Mouse (Mus musculus): Measurements from ENCODE around the gene Kcnk12. TPM values are rescaled to one million over a fixed set of nuclear protein-coding genes. Genes with fewer than 3 reads are reported as not detected.

Kcnk12 gene
- total and polyA plus RNA-seq, 3 experiments = not detected

GRCm38 (mm10) chr17:87780164-87780563, 17.6 kb downstream of the Kcnk12 start:
- Histone ChIP-seq H3K27me3 (replicated peaks) (no peaks in the 10 kb centered on the region), H3K79me2 (replicated peaks; ENCODE audit: control insufficient read depth, extremely low read depth, insufficient read depth, poor library complexity, severe bottlenecking) (no peaks in the 10 kb centered on the region), H3K4me1 (ENCODE audit: control insufficient read depth in 1 of 2, insufficient read depth in 2 of 2) (peaks cover 0 to 6% of the 10 kb centered on the region in 2 experiments; a peak in 1 of 4 replicates), H3K9me3 (replicated peaks; ENCODE audit: low read length) (peaks cover 5% of the 10 kb centered on the region), H3K27ac (ENCODE audit: insufficient read depth, low read depth) (no peak overlapping the region), H3K4me2 (ENCODE audit: insufficient read depth, low read depth, poor library complexity, severe bottlenecking) (no peak overlapping the region), H3K36me3 (replicated peaks in 1 of 2; ENCODE audit: control insufficient read depth in 1 of 2, insufficient read depth in 1 of 2, low read length in 1 of 2) (no peaks in the 10 kb centered on the region), H3K9ac (ENCODE audit: insufficient read depth, low read depth) (no peak overlapping the region), H3K4me3 (replicated peaks in 1 of 3; ENCODE audit: low read depth in 2 of 3, low read length in 2 of 3, poor library complexity in 1 of 3) (no peak overlapping the region)
- TF ChIP-seq RAD21 (IDR thresholded peaks at IDR 0.05; ENCODE audit: low read depth, low read length) (no peak), ETS1 (conservative IDR thresholded peaks at IDR 0.05; ENCODE audit: low read depth, low read length) (no peak), NRF1 (IDR thresholded peaks at IDR 0.05; ENCODE audit: low read depth, low read length) (no peak), PAX5 (IDR thresholded peaks at IDR 0.05; ENCODE audit: low read length) (no peak), ELF1 (IDR thresholded peaks at IDR 0.05; ENCODE audit: low read depth, low read length) (no peak), EP300 (IDR thresholded peaks at IDR 0.05; ENCODE audit: low read length) (no peak), MEF2A (IDR thresholded peaks at IDR 0.05; ENCODE audit: borderline replicate concordance, low read depth, low read length) (no peak), TCF12 (IDR thresholded peaks at IDR 0.05; ENCODE audit: low read depth, low read length) (no peak), MAFK (IDR thresholded peaks at IDR 0.05; ENCODE audit: insufficient replicate concordance, low read length) (no peak)
- dilution Hi-C loops (cut with MboI; ENCODE audit: extremely low pct_ligation_motif_present, extremely low pct_unique_long_range_greater_than_20kb, low sequenced_read_pairs) = no loop called here
- DNase-seq (ENCODE audit: extremely low read depth) = no peak
- in situ Hi-C loops (cut with MboI; ENCODE audit: low pct_ligation_motif_present, low pct_unique_long_range_greater_than_20kb, low sequenced_read_pairs) = no loop called here

GRCm38 (mm10) chr17:87774982-87775381, 22.8 kb downstream of the Kcnk12 start:
- DNase-seq (ENCODE audit: extremely low read depth) = no peak
- dilution Hi-C loops (cut with MboI; ENCODE audit: extremely low pct_ligation_motif_present, extremely low pct_unique_long_range_greater_than_20kb, low sequenced_read_pairs) (no loop called here), in situ Hi-C loops (cut with MboI; ENCODE audit: low pct_ligation_motif_present, low pct_unique_long_range_greater_than_20kb, low sequenced_read_pairs) (no loop called here)
- Histone ChIP-seq H3K4me2 (ENCODE audit: insufficient read depth, low read depth, poor library complexity, severe bottlenecking) (no peak overlapping the region), H3K36me3 (replicated peaks in 1 of 2; ENCODE audit: control insufficient read depth in 1 of 2, insufficient read depth in 1 of 2, low read length in 1 of 2) (no peaks in the 10 kb centered on the region), H3K9me3 (replicated peaks; ENCODE audit: low read length) (no peaks in the 10 kb centered on the region), H3K9ac (ENCODE audit: insufficient read depth, low read depth) (no peak overlapping the region), H3K27me3 (replicated peaks) (no peaks in the 10 kb centered on the region), H3K4me3 (replicated peaks in 1 of 3; ENCODE audit: low read depth in 2 of 3, low read length in 2 of 3, poor library complexity in 1 of 3) (no peak overlapping the region), H3K27ac (ENCODE audit: insufficient read depth, low read depth) (no peak overlapping the region), H3K4me1 (ENCODE audit: control insufficient read depth in 1 of 2, insufficient read depth in 2 of 2) (no peaks in the 10 kb centered on the region; a peak in 1 of 4 replicates), H3K79me2 (replicated peaks; ENCODE audit: control insufficient read depth, extremely low read depth, insufficient read depth, poor library complexity, severe bottlenecking) (no peaks in the 10 kb centered on the region)
- TF ChIP-seq ZC3H11A (IDR thresholded peaks at IDR 0.05; ENCODE audit: low read depth, low read length) (no peak), ETS1 (conservative IDR thresholded peaks at IDR 0.05; ENCODE audit: low read depth, low read length) (no peak), BHLHE40 (IDR thresholded peaks at IDR 0.05; ENCODE audit: low read depth, low read length) (no peak), USF2 (conservative IDR thresholded peaks at IDR 0.05; ENCODE audit: low read depth, low read length) (no peak), TBP (conservative IDR thresholded peaks at IDR 0.05; ENCODE audit: low read depth, low read length) (no peak), KAT2A (IDR thresholded peaks at IDR 0.05; ENCODE audit: insufficient replicate concordance, low read length) (no peak), MXI1 (IDR thresholded peaks at IDR 0.05; ENCODE audit: low read depth, low read length) (no peak), UBTF (IDR thresholded peaks at IDR 0.05; ENCODE audit: low read depth, low read length) (no peak), EP300 (IDR thresholded peaks at IDR 0.05; ENCODE audit: low read length) (no peak), CTCF (conservative IDR thresholded peaks at IDR 0.05 in 1 of 2, IDR thresholded peaks at IDR 0.05 in 1 of 2; ENCODE audit: low read depth in 2 of 2, low read length in 2 of 2) (no peak), PAX5 (IDR thresholded peaks at IDR 0.05; ENCODE audit: low read length) (no peak), TCF12 (IDR thresholded peaks at IDR 0.05; ENCODE audit: low read depth, low read length) (no peak), NELFE (IDR thresholded peaks at IDR 0.05; ENCODE audit: low read depth, low read length) (no peak), POLR2A (IDR thresholded peaks at IDR 0.05; ENCODE audit: low read depth, low read length) (no peak), RAD21 (IDR thresholded peaks at IDR 0.05; ENCODE audit: low read depth, low read length) (no peak), ELF1 (IDR thresholded peaks at IDR 0.05; ENCODE audit: low read depth, low read length) (no peak)
